Mouse (Mus musculus) cerebellum, adult (tissue): ENCODE measurements at regions not wholly inside any gene's neighbourhood (a gene's known extent, or its start where the extent isn't known, plus 50 kb on each side); places are given as distances from the start of the nearest gene placed in this dataset.
"Not testable (repeated sequence)": the region's sequence is repeated elsewhere in the genome, so short reads cannot be mapped to it uniquely, and the experiment has no call there.

Experiments
- ATAC-seq: cut with Nextera tagmentation; 2 replicates; pipeline ENCODE4 v1.9.2; 2017; ENCODE audit warnings: mild to moderate bottlenecking, moderate library complexity, mixed read lengths; ENCODE audit not compliant: insufficient number of reproducible peaks, low FRiP score, low TSS enrichment

DNA sequence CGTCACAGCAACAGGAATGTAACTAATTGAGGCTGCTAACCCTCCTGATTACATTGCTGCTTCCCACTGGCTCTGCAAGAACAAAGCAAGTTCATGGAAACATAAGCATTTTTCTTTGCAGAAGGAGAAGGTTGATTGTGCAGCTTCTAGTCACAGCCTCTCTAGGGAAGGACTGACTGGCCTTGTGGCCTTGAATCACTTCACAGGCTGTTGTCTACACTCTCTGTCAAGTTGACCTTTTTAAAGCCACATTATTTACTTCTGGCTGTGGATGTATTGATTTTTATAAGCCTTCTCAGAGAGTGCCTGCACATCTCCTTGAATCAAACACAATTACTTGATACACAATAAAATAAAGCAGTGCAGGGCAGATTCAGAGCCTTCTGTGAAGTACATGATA, 251.8 kb upstream of the Myo3a start:
- no peak for ATAC-seq

DNA sequence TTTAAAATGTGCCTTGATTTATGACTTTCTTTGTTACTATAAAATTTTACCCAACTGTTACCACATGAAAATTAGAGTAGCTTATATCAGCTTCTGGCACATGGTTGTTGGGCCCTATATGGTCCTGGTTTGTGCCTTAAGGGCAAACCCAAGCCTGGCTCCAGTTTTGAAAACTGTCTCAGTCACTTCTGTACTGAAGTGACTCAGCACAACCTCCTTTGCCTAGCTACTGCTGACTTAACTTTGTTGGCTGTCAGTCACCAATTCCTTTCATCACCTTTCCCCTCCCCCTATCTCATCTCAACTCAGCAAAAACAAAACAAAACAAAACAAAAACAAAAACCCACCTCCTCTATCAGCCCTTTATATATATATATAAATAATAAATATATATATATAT, 251.0 kb upstream of the Myo3a start:
- ATAC-seq: no peak

DNA sequence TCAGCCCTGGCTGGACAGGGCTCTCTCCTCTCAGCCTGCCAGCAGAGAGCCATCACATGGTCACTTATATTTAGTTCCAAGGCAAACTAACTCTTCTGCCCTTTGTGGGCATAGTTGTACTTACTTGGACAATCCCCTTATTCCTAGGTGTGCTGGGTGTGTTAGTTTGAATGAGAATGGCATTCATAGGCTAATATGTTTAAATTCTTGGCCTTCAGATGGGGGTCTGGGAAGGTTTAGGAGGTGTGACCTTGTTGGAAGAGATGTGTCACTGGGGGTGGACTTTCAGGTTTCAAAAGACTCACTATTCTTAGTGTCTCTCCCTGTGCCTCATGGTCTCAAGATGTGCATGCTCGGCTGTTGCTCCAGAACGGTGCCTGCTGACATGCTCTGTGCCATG, 250.5 kb upstream of the Myo3a start:
- ATAC-seq: no peak

DNA sequence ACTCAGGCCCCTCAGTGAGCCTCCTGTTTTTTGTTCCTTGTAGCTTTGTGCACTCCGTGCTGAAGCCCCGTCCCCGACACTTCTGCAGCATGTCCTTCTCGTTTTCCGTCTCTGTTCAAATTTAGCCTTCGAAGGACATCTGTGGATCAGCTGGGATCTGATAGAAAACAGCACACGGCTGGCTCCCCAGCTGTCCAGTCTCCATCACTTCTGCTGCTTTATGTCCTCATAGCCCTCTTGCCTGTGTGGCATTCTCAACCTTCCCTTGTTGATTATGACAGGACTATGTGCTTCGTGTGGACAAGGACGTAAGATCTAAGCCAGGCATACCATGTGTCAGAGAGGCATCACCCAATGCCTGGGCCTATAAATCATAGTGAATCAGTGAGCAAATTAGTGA, 247.1 kb upstream of the Myo3a start:
- no peak for ATAC-seq

DNA sequence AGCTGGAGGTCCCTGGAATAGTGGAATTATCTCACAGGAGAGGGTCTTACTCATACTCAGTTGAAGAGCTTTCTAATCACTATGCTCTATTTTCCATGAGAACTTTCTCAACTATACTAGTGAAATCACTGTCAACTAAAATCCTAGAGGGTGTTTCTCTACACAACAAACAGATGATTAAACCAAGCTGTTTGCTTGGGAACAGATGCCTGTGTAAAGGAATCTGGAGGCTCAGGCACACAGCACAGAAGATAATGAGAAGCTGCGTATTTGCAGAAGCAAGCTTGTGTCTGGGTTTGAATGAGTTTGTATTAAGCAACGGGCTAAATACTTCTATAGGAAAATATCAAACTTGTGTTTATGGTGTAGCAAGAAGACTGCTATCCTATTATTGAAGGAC, 202.9 kb upstream of the Myo3a start:
- no peak for ATAC-seq

DNA sequence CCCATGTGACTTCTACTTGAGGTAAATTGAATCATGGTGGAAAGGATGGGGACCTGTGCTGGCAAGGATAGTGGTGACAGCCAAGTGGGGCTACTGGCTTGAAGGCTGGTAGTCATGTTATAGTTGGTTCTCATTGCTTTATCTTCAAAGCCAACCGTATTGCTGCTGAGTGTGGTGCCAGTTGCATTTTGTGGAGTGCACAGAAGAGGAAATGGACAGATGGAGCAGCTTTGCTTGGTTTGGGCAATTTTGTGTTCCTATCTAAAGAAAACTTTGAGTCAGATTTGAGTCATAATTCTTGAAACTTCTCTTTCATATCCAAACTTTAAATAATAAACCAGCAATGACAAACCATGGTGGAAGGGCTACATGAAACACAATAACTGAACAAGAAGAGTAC, 200.5 kb upstream of the Myo3a start:
- ATAC-seq: no peak

DNA sequence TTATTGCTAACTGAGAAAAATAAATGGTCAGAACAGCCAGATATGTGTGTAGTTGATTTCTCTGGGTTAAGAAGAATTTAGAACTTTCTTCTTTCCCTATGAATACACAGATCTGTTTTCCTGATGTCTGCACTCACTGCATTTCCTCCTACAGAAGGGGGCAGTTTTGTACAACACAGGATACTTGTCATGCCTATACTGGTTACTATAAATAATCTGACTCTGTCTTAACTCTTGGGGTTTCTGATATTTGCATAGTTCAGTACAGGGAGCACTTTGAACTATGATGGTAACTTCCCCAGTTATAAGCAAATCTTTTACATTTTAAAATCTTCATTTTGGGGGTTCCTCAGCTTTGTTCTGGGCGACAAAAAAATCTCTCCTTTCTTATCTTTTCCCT, 198.7 kb upstream of the Myo3a start:
- no peak for ATAC-seq

DNA sequence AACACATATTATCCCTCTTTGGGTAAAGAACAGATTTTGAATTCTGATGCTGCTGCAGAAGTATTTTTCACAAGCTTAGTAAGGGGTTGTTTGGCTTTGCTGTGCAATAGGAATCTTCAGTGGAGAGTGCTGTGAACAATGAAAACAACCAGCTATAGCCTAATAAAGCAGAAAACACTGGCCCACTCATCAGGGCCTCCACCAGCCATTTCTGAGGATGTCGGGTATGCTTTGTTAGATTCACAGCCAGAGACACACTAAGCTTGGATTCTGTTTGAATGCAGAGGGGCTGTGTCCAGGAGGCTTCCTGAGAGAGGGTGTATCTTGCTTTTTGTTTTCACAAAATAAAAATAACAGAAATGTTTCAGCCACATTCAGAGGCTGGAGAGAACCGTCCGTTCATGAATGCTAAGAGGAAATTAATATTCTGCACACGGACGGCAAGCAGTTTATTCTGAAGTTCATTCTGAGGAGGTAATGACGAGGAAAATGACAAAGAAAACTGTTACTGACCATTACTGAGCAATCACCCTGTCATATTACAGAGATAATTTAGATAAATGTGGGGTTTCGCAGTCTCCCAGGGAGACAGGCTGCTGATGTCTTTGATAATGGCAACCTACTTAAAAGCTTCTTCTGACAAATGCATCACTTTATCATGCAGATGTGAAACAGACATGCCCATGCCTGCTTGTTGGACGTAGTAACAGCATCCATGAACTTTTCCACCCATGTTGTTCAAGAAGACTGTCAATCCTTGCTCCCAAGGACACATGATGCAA, 198.1 kb upstream of the Myo3a start:
- no peak for ATAC-seq

DNA sequence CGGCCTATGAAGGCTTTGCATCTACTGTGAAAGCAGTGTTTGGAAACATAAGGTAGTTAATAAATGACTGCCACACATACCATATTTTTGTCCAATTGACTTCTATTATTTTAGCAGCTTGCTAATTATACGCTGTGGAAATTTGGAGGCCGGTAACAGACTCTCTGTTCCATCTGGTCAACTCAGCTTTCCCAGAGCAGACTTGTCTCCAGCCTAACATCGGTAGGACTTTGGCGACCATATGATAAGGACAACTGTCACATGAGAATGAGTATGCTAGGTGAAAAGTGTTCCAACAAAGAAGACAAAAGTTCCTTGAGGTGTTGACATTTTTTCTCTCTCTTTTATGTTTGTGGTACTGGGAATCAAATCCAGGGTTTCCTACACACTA, 197.5 kb upstream of the Myo3a start:
- no peak for ATAC-seq

DNA sequence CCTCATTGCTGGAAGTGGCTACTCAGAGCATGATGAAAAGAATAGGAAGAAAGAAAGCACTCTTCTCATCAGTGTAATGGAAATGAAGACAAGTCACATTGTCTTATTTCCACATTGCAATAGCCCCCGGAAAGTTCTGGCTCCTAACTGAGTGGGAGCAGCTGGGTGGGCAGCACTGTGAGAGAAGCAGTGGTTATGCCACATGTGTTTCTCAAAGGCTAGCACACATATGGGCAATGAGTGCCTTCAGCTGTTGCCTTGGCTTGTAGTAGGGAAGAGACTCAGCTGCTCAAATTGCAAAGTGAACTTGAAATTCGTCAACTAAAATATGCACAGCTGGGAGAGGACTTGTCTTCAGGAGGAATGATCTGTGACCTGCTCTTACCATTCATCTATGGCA, 190.5 kb upstream of the Myo3a start:
- no peak for ATAC-seq

DNA sequence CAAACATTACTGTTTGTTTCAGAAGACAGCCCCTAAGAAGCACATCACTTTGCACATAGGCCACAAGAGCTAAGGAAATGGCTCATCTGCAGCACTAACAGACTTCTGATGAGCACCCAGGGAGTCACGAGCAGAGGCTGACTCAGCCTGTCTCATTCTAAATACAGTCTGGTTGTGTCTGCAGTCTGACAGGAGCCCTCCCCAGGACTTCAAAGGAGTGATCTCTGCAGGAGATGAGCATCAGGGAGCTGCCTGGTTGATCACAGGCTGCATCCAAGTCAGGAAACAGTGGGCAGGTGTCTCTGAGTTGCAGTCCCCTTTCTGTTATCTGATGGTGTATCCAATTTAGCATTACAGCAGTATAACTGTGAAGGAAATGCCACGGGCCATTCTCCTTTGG, 188.5 kb upstream of the Myo3a start:
- no peak for ATAC-seq

DNA sequence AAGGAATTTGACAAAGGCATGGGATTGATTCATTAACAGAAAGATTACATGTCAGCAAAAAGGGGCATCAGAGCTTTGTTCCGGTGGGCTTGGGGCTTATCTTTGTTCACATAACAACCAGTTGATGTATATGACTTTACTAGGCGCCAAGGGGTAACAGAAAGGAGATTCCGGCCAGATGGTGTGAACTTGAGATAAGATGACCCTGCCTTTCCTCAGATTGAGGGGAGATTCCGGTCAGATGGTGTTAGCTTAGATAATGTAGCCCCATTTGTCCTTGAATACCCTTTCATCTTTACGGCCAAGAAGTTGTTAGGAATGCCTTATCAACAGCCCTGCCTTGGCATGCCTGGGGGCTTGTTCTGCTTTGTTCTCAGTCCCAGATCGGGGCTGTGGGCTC, 183.4 kb upstream of the Myo3a start:
- ATAC-seq: not testable (repeated sequence)

DNA sequence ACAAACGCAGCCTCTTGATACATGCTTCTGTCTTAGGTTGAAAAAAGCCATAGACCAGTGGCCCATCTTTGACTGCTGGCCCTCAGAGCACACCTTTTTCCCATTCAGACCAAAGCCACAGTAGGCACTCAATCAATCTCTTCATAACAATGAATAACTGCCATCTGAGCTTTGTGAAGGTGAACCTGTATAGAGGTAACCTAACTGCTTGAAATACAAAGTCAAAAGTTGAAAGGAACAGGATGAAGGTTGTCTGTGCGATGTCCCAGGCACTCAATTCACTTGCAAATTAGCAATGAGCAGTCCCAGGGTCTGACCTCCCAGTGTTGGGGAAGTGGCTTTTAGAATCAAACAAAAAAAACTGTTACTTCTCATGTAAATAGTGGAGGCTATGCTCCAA, 182.4 kb upstream of the Myo3a start:
- no peak for ATAC-seq

DNA sequence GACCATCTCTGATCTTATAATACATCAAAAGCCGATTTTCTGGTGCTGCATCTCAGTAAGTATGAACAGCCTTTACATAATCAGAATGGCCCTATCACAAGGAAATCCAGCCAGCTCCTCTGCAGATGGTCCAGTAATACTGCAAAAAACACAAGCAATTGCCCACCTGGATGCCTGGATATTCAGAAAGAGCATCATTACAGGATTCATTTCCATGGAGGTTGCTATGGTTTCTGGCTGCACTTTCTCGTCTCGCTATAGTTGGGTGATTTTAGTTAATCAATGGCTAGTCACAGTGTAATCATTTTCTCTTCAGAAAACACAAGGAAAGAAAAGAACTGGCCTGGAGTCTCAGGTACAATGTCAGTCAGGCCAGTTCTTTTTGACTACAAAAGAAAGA, 179.8 kb upstream of the Myo3a start:
- no peak for ATAC-seq

DNA sequence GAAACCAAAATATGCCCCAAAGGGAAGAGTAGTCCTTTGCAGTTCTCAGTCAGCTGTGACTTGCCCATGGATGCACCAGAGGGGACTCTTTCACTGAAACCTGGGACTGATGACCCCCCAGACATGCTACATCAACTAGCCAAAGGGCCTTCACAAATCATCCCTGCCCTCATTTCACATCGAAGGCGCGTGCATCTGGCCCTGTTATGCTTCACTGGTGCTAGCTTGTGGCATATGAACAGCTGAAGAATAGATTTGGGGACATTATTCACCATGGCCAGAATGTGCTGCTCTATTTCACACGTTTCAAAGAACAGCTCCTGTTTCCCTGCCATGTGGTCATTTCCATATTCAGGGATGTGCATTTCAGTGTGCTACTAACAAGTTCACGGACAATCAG, 160.8 kb upstream of the Myo3a start:
- no peak for ATAC-seq

DNA sequence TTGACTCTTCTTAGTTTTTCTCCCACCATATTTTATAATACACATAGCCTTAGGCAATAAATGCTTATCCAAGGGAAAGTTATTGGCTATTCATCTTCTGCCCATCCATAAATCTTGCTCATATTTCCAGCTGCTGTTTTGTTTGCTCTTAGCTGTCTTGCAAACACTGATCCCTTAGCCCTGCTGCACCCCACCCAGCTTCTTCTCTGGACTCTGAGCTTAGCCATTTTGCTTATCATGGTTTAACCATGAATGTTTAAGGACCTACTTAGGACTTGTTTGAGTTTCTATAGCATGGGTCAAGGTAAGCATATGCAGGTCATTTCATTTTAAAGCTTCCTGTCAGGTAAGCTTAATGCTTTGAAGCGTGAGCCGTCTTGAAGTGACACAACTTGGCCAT, 130.5 kb upstream of the Myo3a start:
- ATAC-seq: no peak

DNA sequence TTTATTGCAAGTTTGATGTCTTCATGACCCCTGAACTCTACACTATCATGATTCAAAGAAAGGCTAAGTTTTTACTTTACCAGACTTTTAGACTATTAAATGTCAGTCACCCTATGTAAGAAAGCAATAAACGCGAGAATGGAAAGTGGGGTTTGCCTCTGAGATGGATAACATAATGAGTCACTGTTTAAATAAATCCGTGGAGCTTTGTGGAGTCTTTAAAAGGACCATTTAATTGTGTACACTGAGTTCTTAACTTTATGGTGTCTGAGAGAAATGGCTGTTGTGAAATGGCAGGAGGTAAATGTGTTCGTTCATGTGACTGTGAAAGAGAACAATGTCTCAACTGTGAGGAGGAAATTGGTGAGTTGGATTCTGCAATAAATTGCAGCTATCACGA, 122.2 kb upstream of the Myo3a start:
- no peak for ATAC-seq

DNA sequence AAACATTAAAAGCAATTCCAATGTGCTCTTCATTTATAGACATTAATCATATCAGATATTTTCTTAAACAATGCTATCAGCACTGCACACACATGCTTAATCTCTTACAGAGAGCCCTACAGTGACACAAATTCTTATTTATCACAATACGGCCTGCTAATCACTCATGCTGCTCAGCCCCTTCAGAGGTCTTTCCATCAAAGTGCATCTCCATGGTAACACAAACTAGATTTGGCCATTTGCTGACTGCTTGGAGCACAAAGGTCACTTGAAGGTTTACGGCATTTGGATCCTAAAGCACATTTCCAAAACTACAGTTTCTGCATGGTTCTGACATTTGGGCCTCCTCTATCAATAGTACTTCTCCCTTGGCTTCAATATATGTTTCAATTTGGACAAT, 77.6 kb upstream of the Myo3a start:
- ATAC-seq: no peak

DNA sequence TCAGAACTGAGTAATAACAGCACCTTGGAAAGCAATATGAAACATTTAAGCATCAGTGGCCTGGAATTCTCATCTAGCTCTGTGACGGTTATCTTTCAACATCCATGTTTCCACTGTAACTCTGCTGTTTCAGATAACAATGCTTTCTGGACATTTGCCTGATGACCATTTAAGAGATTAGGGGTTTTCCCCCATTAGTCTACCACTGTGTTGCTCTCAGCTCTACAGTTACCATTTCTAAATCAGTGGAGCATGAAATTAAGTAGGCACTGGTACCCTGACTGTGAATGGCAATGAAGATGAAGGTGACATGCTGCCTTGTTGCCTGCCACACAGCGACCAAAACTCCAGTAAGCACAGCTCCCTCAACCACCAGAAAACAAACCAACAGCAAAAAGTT, 70.7 kb upstream of the Myo3a start:
- no peak for ATAC-seq

DNA sequence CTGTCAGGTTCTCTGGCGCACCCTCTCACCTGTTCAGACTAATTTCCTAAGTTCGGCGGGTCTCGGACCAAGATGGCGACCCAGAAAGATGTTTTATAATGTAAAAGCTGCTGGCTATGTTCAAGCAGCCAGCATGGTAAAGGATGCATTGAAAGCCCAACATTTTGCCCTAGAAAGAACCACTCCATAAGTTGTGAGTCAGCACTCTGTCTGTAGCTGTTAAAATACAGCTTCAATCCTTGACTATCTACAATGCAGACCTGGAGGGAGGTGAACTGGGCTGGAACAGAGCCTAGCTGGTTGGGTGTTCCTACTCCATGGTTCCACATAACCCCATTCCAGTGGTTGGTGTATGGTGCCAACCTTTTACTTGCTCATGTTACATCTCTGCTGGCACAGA, 61.9 kb upstream of the Myo3a start:
- no peak for ATAC-seq

DNA sequence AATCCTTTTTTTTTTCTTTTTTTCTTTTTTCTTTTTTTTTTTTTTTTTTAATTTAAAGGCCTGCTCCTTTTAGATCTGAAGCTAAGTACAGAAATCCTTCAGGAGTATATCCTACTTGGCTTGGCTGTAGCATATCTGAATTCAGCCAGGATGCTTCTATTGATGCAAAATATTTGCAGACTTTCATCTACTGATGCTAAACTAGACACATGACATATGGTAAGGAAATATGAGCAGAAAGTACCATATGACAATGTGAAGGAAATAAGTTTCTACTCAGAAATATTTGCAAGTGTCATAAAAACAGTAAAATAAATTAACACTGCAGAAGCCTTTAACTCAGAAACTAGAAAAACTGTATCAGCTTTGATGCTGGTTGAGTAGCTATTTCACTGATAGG, 61.4 kb upstream of the Myo3a start:
- no peak for ATAC-seq
